Mouse (Mus musculus) CH12.LX (cell line): ENCODE results near the gene Dcaf10.

Source experiments
- BHLHE40 ChIP-seq: IDR thresholded peaks from 2 replicates; pipeline ENCODE4 v1.6.1; 2011; ENCODE audit warnings: mild to moderate bottlenecking, low read depth, low read length, improper control_type of control experiment
- GABPA ChIP-seq: IDR thresholded peaks from 2 replicates; pipeline ENCODE4 v1.6.1; 2012; ENCODE audit warnings: low read depth, low read length, improper control_type of control experiment, inconsistent platforms; ENCODE audit not compliant: insufficient replicate concordance
- HCFC1 ChIP-seq: IDR thresholded peaks from 2 replicates; pipeline ENCODE4 v1.6.1; 2012; ENCODE audit warnings: low read depth, mild to moderate bottlenecking, inconsistent platforms, low read length, improper control_type of control experiment
- MAX ChIP-seq: IDR thresholded peaks from 2 replicates; pipeline ENCODE4 v1.6.1; 2011; ENCODE audit warnings: low read length, improper control_type of control experiment
- POLR2A ChIP-seq: IDR thresholded peaks from 2 replicates; pipeline ENCODE4 v1.6.1; 2011; ENCODE audit warnings: low read depth, mild to moderate bottlenecking, improper control_type of control experiment, low read length
- SMC3 ChIP-seq: IDR thresholded peaks from 2 replicates; pipeline ENCODE4 v1.6.1; 2011; ENCODE audit warnings: low read depth, low read length, improper control_type of control experiment
- UBTF ChIP-seq: IDR thresholded peaks from 2 replicates; pipeline ENCODE4 v1.6.1; 2012; ENCODE audit warnings: low read depth, mild to moderate bottlenecking, inconsistent platforms, low read length, improper control_type of control experiment, moderate library complexity
- USF1 ChIP-seq: IDR thresholded peaks from 2 replicates; pipeline ENCODE4 v1.6.1; 2014; ENCODE audit warnings: low read depth, mild to moderate bottlenecking, inconsistent platforms, low read length, improper control_type of control experiment
- ZC3H11A ChIP-seq: IDR thresholded peaks from 2 replicates; pipeline ENCODE4 v1.6.1; 2012; ENCODE audit warnings: low read depth, mild to moderate bottlenecking, inconsistent platforms, low read length, improper control_type of control experiment

GRCm38 (mm10) chr4:45296662-45297564, 45.0 kb upstream of the Dcaf10 start, which contains the start of gene Trmt10b:
- TF ChIP-seq ZC3H11A (no peak), USF1 (no peak), BHLHE40 (no peak), HCFC1 (peak; percentile 99), MAX (no peak), POLR2A (peak; percentile 58), UBTF (no peak), SMC3 (no peak), GABPA (peak; percentile 73; the same call in 1 of the 2 replicates)
